Mouse (Mus musculus) gastrocnemius, adult 18-20 months (tissue): ENCODE measurements at regions not wholly inside any gene's neighbourhood (a gene's known extent, or its start where the extent isn't known, plus 50 kb on each side); places are given as distances from the start of the nearest gene placed in this dataset.
A peak's percentile ranks its signal among the peaks of the same experiment; 100 is the strongest.

ENCODE experiments used
- DNase-seq: peaks from one replicate; pipeline ENCODE4 v3.0.0; 2021; ENCODE audit warnings: low spot score

DNA sequence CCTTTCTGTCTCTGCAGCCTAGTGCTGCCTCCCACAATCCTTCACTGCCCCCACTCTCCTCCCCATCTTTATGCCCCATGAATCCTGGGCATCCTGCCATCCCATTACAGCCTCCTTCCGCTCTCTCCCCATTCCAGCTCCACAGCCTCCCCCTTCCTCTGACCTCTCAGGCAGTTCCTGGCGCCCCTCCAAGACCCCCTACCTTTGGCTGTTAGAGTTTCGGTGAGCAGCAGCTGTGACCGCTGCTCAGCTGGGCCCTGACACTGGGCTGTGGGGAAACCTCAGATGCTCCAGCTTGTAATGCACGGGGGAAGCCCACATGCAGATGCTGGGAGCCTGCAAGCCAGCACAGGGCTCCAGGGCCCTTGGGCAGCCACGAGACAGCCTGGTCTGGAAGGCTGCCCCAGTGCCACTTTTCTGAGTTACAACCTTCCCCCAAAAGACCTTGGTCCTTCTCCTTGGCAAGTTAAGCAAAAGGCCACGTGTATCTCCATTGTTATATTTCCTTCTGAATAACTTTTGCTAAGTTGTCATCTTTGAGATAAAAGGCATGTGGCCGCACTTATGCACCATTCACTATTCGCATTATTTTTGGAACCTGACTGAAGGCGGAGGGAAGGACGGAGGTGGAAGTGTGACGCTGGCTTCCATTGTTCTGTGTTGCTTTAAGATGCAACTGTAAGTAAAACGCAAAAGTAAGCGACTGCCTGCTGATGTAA is 330.6 kb upstream of the Mki67 start:
- no peak for DNase-seq

DNA sequence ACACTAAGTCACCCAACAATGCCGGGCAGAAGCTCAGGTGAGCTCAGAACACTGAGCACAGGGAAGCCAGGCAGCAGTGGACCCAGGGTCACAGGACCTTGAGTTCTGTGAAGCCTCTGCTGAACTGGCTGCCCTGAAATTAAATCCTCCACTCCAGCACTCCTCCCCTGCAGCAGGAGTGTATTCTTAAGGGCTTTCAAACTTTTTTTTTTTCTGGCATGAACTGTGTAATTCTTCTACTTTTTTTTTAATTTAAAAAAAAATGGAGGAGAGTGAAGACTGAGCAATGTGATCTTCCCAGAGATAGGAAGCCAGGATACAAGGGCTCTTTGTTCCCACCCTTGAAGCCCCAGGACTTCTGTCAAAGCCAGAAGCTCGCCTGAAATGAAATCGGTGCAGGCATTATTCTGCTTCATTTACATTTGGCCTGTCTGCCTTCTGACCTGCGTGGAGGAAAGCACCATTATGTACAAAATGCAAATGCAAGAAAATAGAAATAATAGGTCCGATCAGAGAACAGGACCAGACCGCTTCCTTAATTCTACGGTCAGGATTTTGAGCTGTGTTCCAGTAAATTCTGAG is 331.3 kb upstream of the Mki67 start:
- DNase-seq: no peak

DNA sequence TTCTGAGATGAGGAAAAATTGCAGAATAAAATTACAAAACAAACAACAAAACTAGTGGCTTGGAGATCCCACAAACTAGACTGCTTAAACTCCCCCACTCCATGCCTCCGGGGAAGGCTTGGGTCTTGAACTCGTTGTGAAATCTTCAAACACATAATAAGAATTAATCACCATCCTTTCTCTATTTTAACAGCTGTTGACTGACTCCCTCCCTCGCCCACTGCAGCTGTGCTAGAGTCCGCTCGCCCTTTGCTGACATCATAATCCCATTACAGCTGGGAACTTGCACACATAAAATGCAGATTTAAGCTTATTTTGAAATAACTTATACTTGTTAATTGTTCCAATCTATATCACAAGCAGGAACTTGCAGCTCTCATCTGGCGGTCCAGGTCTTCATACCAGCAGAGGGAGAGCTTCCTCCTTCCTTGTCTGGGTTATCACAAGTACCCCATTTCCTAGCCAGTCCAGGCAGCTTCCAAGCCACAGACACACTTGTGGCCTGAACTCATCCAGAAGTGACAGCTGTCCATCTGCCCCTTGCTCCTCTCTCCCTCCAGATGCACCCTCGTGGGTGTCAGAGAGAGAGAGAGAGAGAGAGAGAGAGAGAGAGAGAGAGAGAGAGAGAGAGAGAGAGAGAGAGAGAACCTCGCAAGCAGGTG is 332.9 kb upstream of the Mki67 start:
- peak; percentile 25 for DNase-seq

GRCm38 (mm10) chr7:136049587-136049930 is 333.4 kb upstream of the Mki67 start:
- no peak for DNase-seq

GRCm38 (mm10) chr7:136050116-136050515 is 334.0 kb upstream of the Mki67 start:
- DNase-seq: no peak

GRCm38 (mm10) chr7:136056876-136057484 is 340.8 kb upstream of the Mki67 start:
- DNase-seq: no peak

DNA sequence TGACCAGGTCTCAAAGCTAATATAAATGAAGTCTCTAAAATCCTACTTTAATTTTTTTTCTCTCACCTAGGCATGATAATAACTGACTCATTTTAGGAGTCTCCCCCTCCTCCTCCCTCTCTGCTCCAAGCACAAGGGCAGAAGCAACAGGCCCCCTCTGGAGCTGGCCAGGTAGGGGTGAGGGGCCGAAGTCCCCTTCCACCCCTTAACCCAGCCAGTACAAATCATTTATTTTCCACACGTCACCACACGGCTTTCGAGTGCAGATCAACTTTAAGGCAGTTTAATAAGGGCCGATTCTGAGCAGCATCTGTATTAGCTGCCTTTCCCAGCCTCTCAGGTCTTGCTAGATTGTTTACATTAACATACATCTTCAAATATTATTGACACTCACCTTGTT is 342.2 kb upstream of the Mki67 start:
- no peak for DNase-seq

GRCm38 (mm10) chr7:136058751-136059681 is 342.9 kb upstream of the Mki67 start:
- DNase-seq: no peak

- no peak for DNase-seq
Measured at GRCm38 (mm10) chr7:136059896-136060295, 343.7 kb upstream of the Mki67 start.

GRCm38 (mm10) chr7:136060339-136061073 is 344.3 kb upstream of the Mki67 start:
- DNase-seq: peak; percentile 38

DNA sequence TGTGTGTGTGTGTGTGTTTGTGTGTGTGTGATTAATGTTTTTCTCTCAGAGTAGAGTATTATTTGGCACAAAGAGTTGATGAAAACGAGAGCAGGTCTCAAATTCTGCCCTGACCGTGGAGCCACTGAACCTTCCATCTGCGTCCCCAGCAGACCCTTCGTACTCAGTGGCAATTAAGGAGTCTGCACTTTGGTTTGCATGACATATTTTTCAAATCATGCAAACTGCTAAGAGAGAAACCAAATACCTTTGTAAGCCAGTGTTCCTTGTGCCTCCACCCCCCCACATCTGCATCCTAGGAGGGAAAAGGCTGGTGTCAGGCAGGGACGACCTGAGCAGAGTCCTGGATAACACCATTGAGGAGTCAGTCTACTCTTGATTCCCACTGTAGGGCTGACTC is 346.5 kb upstream of the Mki67 start:
- no peak for DNase-seq

- DNase-seq: no peak
Measured at GRCm38 (mm10) chr7:136065038-136065678, 349.0 kb upstream of the Mki67 start.

DNA sequence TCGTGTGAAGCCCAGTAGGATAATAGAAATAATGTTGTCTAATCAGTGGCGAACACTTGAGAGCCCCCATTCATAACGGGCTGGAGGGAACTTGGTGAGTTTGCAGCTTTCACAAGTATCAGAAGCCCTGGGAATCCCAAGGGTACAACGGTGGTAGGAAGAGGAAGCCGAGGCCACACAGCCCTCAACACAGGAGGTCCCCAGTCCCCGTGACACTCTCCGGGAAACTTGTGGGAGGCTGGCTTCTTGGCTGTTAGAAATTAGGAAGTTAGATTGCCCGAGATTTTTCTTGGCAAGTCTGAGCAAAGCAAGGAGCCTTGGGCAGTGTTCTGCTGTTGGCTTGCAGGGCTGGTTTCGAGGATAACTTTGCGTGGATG is 349.5 kb upstream of the Mki67 start:
- no peak for DNase-seq

DNA sequence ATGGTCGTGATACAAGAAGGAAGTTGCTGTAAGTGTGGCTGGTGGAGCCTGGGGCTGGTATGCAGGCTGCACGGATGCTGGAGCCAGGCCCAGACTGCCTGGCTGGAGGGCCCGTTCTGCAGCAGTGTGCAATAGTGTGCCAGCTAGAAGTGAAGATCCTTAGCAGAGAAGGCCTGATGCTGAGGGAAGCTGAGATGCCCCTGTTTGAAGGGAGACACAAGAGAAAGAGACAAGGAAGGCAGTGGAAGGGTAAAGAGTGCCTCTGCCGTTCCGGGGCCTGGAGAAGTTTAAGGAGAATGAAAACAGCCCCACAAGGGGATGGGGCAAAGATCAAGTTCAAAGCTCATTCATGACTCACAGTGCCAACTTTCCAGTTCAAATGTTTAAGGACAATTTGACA is 354.7 kb upstream of the Mki67 start:
- DNase-seq: no peak

DNA sequence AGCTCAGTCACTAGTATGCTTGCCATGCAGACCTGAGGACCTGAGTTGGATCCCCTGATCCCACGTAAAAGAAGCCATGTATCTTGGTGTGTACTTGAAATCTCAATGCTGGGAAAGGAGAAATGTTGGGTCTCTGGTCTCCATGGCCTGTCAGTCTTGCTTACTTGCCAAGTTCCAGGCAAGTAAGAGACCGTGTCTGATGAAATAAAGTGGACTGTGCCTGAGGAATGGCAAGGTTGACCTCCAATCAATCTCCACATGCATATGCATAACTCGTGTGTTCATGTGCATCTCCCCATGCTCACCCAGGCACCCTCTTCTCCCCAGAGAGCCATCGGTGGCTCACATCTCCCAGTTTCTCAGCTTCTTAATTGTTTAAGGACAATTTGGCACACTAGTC is 355.2 kb upstream of the Mki67 start:
- DNase-seq: no peak

DNA sequence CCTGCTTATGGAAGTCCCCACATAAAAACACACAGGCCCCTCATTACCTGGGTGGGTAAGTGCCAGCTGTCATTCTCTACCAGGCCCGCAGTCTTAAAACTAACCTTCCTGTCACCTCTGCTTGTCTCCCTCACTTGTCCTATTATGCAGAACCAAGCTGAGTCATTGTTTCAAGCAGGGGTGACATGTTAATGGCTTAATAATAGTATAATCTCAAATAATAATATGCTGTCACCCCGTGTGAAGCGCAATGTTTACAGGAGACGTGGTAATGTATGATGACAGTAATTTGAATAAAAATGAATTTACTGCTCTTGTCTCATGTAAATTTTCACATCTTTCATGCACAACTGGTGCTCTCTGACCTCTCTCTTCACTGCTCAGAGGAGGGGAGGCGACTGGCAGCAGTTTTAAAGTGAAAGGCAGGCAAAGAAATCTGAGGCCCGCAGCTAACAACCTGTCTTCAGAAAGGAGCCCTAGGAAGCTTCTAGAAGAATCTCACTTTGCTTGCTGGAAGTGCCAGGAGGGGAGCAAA is 357.2 kb upstream of the Mki67 start:
- DNase-seq: no peak

DNA sequence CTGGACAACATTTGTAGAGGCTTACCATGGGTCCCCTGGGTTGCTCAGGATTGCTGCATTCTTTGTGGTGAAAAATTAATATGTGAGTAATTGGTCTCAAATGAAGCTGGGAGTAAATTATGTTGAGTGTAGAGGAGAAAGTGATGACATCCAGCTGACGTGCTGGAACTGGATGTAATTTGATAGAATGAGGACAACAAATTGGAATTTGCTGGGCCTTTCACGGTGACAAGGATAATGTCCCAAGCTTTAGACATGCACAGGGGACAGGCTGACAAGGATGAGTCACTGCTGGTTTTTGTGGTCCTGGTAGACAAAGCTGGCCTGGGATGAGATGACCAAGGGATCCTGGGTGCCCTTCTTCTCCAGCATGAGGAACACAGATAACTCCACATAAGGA is 357.9 kb upstream of the Mki67 start:
- no peak for DNase-seq

DNA sequence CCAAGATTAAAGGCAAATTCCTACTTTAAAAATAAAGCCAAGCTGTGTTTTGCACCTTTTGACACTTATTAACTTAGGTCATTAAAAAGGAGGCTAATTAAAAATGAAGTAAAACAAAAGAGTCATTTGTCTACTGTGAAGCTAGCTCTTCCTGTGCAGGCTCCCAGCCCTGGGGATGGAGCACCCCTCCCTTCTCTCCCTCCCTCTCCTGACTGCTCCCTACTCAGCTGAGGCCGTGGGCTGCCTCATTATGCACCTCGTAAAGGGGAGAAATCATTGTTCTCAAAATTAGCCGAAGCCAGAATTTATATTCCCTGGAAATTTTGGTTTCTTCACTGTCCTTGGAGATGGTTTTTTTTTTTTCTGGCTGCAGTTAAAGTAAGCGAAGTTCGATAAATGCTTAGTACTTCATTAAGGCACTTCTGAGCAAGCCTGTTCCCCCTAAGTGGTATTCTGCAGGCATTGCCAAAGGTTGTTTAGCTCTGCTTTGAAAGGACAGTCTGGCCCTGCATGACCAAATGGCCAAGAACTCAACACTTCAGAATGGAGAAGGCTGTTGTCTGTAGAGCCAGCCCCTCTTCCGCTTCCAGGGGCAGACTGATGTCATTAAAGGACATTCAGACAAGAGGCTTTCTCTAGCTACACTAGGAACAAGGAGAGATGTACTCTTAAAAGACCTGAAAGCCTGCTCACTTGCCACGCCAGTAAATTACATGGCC is 365.5 kb upstream of the Mki67 start:
- DNase-seq: no peak

GRCm38 (mm10) chr7:136082253-136082867 is 366.2 kb upstream of the Mki67 start:
- no peak for DNase-seq
